Mouse (Mus musculus) spleen, adult 2 months (tissue): ENCODE measurements around the gene Arhgef10l.

ENCODE experiments used
- CTCF ChIP-seq: fragments of 200-500 bp; IDR thresholded peaks from 2 replicates; pipeline ENCODE4 v1.5.1; 2011; ENCODE audit warnings: mild to moderate bottlenecking, inconsistent platforms; ENCODE audit not compliant: insufficient read depth, insufficient read length, insufficient replicate concordance; ENCODE audit errors: extremely low read depth
- POLR2A ChIP-seq: fragments of 200-500 bp; IDR thresholded peaks from 2 replicates; pipeline ENCODE4 v1.6.1; 2011; ENCODE audit warnings: low read depth, low read length, inconsistent platforms

DNA sequence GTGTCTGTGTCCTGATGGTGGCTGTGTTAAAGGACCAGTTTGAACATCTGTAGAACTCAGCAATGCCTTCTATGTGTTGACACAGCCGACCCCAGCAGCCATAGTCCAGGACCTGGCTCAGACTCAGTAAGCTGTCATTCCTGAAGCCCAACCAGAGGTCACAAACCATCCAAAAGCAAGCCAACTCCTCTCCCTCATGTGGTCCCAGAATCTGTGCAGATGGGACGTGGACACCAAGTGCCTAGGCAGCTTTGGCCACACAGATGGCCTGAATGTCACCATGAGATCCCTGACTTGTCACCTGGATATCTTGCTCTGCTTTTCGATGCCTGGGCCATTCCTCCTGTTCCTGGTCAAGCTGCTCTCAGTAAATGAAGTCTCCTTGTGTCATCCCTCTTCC lies 20.2 kb downstream of the Arhgef10l start:
- TF ChIP-seq POLR2A = no peak
- no peak for TF ChIP-seq CTCF
